Mouse (Mus musculus) lung, adult 2 months (tissue): Measurements from ENCODE around the gene Cdca7. TPM values are rescaled to one million over a fixed set of nuclear protein-coding genes. Genes with fewer than 3 reads are reported as not detected.

Source experiments
- DNase-seq: peaks from one replicate; pipeline ENCODE4 v3.0.0; 2022
- H3K4me1 ChIP-seq: fragments of 200-500 bp; 2 replicates; pipeline ENCODE4 v1.6.1; 2011; ENCODE audit warnings: low read length; ENCODE audit not compliant: control insufficient read depth, insufficient read depth
- H3K4me3 ChIP-seq: fragments of 200-500 bp; replicated peaks from 2 replicates; pipeline ENCODE3; 2011; ENCODE audit warnings: low read depth, mild to moderate bottlenecking, control low read depth, low read length; ENCODE audit errors: extremely low read depth
- CTCF ChIP-seq: fragments of 200-500 bp; IDR thresholded peaks from 2 replicates; pipeline ENCODE4 v1.5.1; 2011; ENCODE audit warnings: mild to moderate bottlenecking, low read length, control low read depth; ENCODE audit not compliant: insufficient read depth
- POLR2A ChIP-seq: fragments of 200-500 bp; IDR thresholded peaks from 2 replicates; pipeline ENCODE4 v1.6.1; 2011; ENCODE audit warnings: low read depth, mild to moderate bottlenecking, control low read depth, low read length, borderline replicate concordance; ENCODE audit errors: extremely low read depth
- WGBS: fragments of 180-500 bp; shearing (Covaris S2); methylation state at CpG from one replicate; pipeline ENCODE4 v1.1.7; 2018; 5-methylcytosine and 5-hydroxymethylcytosine counted together
- polyA plus RNA-seq: library from polyadenylated mRNA; depleted of rRNA; stranded (reverse); fragments of >200 nt; gene quantifications from 2 replicates; pipeline ENCODE4 v1.2.3, GENCODE M21; 2012; rRNA removed

Gene Cdca7
- polyA plus RNA-seq, 1 experiment = 8.1 TPM

DNA sequence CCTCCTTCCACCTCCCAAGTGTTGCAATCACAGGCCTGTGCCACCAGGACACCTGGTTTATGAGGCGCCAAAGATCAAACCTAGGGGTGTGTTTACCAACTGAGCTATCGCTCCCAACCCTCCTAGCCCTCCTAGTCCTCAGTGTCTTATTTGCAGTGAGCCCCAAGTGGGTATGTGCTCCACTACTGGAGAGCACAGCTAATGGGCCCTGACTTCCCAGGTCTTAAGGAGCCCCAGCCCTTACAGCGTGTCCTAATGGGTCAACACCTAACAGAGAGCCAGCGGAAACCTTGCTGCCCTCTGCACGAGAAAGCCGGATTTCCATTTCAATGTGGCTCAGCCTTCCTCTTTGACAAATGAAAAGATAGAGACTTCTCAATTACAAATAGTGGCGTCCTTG is 39.6 kb downstream of the Cdca7 start:
- WGBS = 73% methylated on average over 7 of the region's 7 CpGs
- TF ChIP-seq POLR2A = no peak
- no peak for TF ChIP-seq CTCF
- DNase-seq = no peak
- Histone ChIP-seq H3K4me3 (no peak overlapping the region), H3K4me1 (no peaks in the 10 kb centered on the region)

DNA sequence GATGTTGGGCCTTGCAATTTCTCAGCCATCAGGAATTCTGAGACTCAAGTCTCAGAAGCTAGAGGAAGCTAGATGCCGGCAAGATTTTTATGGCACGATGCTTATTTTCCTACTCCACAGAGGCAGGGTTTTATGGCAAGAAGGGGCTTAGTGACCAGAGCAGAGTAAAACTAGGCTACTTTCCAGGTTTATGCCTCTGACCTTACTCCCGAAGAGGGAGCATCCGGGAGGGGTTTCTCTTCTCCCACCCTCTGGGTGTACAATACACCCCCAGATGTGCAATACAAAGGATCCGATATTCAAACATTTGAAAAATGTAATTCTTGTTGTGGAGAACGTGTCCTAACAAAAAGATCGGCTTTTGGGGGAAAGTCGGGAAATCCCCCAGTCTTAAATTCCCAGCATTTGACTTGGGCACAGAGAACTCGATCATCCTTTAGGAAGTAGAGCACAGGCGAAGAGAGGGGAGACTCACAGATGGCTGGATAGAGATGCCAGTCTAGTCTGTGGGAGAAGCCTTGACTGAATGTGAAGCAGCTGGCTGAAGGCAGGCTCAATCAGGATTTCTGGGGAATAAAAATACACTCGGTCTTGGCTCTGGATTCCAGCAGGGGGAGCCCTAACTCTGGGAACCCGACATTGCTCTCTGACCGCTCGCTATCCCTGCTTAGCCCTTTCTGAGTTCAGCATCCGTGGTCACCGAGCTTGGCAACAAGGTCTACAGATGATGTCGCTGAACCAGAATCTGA is 40.2 kb downstream of the Cdca7 start:
- DNase-seq = peak; percentile 66
- WGBS = 24% methylated on average over 17 of the region's 17 CpGs
- no peaks in the 10 kb centered on the region for H3K4me1 ChIP-seq
- TF ChIP-seq CTCF (peak; percentile 77), POLR2A (no peak)
- H3K4me3 ChIP-seq = no peak overlapping the region

DNA sequence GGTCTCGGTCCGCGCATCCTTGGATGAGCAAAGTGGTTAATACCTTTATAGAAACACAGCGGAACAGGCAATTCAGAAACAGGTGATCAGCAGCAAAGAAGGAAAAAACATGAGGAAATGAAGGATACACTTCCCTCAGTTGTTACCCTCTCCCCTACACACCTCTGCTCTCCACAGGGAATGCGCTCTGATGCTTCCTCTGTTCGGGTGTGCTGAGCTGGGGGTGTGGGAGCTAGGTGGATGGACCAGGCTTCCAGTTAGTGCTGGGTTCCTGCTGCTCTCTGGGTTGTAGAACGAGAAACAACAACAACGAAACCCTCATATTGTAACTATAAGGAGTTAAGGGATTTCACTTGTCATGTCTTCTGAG is 40.7 kb downstream of the Cdca7 start:
- no peak for TF ChIP-seq POLR2A
- TF ChIP-seq CTCF = no peak
- WGBS = 32% methylated on average over 8 of the region's 8 CpGs
- Histone ChIP-seq H3K4me3 (no peak overlapping the region), H3K4me1 (no peaks in the 10 kb centered on the region)
- DNase-seq = no peak

DNA sequence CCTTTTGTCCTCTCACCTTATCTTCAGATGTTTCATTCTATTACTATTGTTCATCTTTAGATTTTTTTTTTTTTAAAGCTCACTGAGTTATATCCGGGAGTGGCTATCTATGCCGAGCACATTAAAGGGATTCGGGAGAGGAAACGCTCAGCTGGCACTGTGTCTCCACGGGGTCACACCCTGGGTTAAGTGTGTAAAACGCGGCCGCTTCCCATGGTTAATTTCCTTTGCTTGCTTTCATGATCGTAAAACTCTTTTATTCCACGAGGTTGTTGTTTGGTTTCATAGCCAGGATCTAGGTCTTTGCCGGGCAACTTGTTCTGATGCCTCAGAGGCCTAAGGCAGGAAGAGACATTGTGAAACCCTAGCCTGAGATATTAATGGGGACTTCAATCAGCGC is 48.1 kb downstream of the Cdca7 start:
- 53% methylated on average over 12 of the region's 12 CpGs for WGBS
- no peak for DNase-seq
- Histone ChIP-seq H3K4me3 (no peak overlapping the region), H3K4me1 (no peaks in the 10 kb centered on the region; the same call in none of the 2 replicates)
- TF ChIP-seq POLR2A (no peak), CTCF (no peak)

DNA sequence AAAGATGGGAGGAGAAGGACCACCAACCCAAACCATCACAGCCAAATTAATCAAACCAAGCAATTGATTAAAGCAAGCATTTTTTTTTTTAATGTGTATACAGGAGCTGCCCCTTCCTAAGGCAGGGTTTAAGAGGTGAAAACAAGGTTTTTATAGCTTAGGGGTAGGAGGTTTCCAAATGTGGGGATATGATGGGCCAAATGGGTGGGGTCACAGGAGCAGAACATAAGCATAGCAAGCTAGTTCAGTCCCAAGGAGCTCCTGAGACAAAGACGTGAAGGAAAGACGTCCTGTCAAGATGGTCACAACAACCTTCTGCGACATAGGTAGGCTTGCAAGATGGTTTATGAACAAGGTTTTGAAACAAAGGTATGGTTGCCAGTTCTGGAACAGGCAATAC is 49.6 kb downstream of the Cdca7 start:
- H3K4me3 ChIP-seq = no peak overlapping the region
- TF ChIP-seq CTCF (no peak), POLR2A (no peak)
- 93% methylated on average over 3 of the region's 3 CpGs for WGBS
- no peaks in the 10 kb centered on the region; the same call in none of the 2 replicates for H3K4me1 ChIP-seq
- no peak for DNase-seq

DNA sequence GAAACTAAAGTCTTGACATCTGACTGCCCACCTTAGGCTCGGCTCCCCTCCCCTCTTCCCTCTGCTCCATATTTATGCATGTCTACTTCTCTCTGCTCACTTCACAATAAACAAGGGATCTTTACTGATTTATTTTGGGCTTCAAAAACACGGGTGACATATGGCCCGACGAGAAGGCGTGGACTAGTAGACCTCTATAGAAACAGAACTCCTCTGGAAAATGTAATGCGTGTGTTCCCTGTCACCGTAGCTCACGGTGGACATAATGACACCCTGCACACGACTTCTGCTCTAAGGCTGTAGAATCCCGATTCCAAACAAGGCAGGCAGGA is 53.0 kb downstream of the Cdca7 start:
- TF ChIP-seq POLR2A (no peak), CTCF (no peak)

DNA sequence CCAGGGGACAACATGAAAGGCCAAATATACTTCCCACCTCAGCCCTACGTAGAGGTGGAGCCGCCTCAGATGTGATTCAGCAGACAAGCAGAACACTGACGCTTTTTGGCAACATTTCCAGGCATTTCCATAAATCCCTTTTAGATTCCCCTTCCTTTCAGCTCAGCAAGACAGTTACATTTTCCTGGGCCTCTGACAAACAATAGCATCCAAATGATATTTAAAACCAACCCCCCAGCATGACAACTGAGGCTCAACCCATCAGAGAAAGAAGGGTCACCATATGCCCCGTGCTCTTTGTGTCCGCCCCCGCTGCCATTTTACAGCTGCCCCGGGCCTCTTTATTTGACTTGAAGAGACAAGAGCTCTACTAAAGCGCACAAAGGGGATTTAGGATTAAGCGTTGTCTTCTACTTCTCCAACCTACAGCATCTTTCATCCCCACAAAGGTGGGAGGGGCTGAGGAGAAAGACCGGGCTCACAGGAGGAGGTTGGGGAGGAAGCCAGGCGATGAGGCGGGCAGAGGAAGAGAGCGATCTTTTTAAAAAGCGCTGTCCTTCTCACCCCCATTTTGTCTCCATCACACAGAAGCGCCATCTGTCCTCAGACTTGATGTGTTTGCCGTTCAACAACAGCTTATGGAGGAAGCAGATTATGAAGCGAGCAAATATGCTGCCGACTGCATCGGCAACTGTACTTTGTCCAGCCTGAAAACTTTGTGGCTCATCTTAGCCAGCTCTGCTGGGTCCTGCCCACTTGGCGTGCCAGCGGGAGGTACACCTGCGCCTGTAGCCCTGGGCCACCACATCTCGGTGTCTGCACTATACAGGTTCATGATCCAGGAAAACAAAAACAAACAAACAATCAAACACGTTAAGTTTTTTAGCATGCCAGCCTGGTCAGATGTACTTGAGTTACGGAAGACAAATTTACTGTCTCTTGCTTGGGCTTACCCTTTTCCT is 53.7 kb downstream of the Cdca7 start:
- DNase-seq = no peak
- H3K4me3 ChIP-seq = no peak overlapping the region
- 51% methylated on average over 25 of the region's 25 CpGs for WGBS

More for the DNA sequence above, 53.0 kb downstream of the Cdca7 start:
- 79% methylated on average over 10 of the region's 10 CpGs for WGBS
- Histone ChIP-seq H3K4me3 (no peak overlapping the region), H3K4me1 (no peaks in the 10 kb centered on the region; the same call in 1 of the 2 replicates)
- DNase-seq = no peak

DNA sequence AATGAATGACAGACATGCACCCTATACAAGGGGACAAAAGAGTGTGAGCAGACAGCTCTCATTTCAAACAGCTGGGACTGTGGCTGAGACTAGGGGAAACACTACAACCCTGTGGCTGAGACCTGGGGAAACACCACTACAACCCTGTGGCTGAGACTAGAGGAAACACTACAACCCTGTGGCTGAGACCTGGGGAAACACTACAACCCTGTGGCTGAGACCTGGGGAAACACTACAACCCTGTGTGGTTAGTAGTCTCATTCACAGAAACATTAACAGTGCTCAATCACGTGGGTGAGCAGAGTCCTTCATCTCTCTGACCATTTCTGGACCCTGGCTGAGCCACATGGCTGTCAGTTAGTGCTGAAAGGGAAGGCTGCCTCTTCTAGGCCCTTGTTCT is 59.9 kb downstream of the Cdca7 start:
- no peaks in the 10 kb centered on the region for H3K4me1 ChIP-seq
- H3K4me3 ChIP-seq = no peak overlapping the region
- TF ChIP-seq CTCF (no peak), POLR2A (no peak)
- 23% methylated on average over 1 of the region's 1 CpGs for WGBS
- no peak for DNase-seq

More for the DNA sequence above, 53.7 kb downstream of the Cdca7 start:
- no peak for TF ChIP-seq CTCF
- no peak for TF ChIP-seq POLR2A
- H3K4me1 ChIP-seq = no peaks in the 10 kb centered on the region

Other genes starting within 250 kb of the Cdca7 start
- gene Map3k20, start 190.5 kb upstream of the Cdca7 start, polyA plus RNA-seq = 20.3 and 35.9 TPM in 2 replicates